Mouse (Mus musculus) retina, postnatal 1 day (tissue): ENCODE measurements at regions not wholly inside any gene's neighbourhood (a gene's known extent, or its start where the extent isn't known, plus 50 kb on each side); places are given as distances from the start of the nearest gene placed in this dataset.

ENCODE experiments used
- DNase-seq: peaks from one replicate; pipeline ENCODE4 v3.0.0-alpha.2; 2012

DNA sequence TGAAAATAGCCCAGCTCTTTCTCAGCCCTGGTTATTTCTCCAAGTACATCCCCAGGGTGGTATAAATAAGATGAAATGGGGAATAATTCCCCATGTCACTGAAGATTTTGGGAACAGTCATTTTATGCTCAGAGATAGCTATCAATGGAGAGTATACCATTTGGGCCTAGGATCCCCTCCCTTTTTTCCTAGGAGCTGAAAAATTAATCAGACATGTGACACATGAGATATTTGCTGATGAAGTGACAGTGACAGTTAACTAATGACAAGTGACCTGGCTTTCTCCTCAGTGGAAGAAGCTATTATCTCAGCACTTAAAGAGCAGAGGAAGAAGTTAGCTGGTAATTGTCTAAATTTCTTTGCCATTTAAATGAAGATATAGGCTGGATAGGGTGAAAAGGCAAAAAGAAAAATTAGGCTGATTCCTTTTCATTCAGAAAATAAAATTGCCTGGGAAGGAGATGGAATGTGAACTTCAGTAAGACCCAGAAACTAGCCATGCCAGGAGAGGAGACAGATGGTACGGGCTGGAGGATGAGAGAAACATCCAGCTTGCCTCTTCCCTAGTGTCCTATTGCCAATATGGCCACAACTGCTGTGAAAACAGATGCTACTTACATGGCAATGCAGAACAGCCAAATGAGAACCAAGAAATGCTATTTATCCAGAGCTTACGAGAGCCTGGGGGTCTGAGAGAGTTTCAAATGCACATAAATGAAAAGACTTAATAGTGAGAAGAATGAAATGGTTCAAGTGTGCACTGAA is 376.1 kb upstream of the Gm11114 start:
- DNase-seq: no peak

DNA sequence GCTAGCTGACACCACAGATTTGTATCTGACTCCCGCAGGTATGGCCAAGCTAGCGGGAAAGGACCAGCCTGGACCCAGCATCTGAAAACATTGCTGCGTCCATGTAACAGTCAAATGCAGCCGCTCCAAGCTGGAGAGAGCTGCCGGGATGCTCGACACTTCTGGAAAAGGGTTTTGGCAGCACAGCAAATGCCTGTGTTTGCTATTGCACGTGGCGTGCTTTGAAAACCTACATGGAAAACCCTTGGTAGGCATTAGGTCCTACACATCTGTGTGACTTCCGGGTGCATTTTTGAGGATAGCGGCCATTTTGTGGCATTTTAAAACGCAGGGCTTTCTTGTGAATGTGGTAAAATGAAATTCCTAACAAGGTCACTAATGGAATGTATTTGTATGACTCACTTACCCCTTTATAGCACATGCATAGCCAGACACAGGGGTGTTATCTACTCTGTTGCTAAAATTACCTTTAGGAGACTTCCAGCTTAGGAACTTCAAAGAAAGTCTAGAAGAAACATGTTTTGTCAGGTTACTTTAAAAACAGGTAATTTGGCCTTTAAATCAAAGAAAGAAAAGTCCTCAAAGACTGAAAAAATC is 345.9 kb upstream of the Gm11114 start:
- DNase-seq: no peak

DNA sequence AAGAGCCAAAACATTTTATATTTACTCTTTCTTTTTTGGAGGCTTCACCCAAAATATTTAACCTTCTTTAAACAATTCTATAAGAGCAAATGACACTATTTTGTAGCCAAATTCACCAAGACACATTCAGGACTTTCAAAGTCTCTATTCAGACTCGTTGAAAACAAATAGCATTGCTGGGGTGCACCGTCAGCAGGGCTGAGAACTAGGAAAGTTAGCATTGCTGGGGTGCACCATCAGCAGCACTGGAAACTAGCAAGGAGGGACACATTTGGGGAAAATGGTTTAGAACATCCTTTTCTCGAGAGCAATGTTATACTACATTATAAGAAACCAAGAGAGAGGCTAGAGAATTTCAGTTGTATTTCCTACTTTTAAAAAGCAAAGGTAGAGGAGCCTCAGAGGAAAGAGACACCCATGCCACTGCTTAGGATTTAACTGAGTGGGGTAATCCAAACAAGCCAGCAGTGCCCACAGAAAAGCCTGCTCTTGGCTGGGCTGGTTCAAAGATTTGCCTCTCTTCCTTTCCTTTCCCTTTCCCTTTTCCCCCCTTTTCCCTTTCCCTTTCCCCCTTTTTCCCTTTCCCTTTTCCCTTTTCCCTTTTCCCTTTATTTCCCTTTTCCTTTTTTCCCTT is 342.5 kb upstream of the Gm11114 start:
- DNase-seq: no peak

DNA sequence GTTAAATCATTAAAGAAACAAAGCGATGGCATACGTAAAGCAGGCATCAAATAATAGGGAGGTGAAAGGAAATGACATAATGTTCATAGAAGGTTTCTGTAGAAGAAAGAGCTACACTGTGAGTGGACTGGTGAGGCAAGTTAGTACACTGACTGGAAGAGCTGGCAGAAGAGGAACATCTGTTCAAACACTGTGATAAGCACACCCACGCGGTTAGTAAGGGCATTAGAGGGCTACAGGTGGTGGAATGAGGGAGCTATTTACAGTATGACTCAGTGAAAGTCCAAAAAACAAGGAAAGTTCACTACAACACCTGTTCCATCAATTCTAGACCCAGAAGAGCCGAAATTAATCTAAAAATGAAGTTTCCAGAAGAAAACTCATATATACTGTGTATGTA is 335.1 kb upstream of the Gm11114 start:
- DNase-seq: no peak

DNA sequence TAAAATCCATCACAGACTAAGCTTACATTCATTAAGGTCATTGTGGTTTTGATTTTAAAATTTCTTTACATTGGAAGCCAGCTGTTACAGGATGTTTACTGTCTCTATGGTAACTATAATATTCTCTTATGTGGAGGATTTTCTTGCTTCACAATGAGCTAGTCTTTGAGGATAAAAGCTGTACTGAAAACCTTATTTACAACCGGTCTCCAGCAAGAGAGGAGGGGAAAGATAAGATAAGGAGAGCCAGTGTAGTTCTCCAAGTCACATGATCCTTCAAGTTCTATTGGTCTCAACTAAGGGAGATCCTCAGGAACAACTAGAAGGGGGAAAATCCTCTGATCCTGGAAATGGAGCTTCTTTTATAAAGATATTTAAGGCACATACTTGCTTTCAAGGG is 309.2 kb upstream of the Gm11114 start:
- no peak for DNase-seq

DNA sequence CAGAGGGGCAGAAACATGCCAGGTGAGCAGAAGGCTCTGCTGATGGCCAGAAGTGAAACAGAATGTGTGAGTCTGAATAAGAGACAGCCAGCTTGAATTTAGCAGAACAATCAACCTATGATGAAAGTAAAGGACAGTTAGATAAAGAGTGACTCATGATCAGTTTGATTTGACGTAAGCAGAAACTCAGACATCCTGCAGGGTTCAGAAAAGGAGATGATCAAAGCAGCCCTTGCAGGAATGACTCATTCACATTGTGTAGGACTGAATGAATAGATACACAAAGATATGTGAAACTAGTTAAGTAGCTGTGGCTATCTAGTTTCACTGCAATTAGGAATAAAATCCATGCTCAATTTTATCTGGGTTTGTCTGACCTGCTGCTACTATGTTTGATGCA is 301.2 kb upstream of the Gm11114 start:
- DNase-seq: no peak

DNA sequence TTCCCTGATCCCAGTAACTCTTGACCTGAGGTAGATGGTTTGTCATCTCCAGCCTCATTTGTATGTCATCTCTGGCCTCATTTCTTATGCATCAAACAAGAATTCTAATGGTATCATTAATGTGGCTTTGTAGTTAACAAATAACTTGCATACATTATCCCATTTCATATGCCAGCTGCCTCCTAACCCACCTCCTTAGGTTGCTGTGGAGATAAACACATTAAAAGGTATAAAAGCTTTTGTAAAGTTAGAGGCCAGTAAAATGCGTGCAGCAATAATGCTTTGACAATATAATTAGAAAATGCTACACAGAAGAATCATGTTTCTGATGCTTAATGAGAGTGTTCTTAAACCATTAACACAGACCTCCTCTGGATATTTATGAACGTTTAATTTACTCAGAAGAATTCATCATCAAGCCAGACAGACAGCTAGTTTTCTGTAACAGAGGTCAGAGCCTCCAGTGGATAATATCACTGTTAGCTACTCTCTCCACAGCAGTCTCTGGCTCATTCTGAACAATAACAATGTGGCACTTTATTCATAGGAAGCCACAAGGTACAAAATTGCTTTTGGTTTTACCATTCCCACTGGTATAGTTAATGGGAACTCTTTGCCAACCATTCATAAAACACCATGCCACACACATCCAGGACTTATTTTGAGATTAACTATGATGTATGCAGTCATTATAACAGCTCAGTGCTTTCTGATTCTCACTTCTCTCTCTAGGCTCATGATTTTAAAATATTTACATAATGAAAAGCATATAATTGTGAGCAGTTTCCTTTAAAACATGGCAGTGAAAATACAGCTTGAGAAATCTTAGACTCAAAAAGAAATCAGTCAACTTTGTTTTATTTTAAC is 264.2 kb upstream of the Gm11114 start:
- peak; percentile 22 for DNase-seq

DNA sequence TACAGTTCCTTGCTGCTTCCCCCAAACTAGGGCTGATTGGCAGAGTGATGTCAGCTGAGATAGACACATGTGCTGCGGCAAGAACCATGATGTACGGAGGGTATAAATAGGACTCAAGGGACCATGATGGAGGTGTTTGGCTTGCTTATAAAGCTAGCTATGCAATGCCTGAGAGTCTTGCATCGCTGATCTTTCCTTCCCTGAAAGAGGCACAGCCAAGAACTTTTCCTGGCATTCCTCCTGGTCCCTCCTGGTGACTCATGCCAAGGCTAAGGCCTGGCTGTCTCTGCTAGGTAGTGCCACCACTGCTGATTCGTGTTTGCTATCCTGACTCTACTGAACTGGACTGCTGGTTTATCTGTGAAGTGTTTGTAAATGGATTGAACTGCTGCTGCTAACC is 260.0 kb upstream of the Gm11114 start:
- DNase-seq: no peak

DNA sequence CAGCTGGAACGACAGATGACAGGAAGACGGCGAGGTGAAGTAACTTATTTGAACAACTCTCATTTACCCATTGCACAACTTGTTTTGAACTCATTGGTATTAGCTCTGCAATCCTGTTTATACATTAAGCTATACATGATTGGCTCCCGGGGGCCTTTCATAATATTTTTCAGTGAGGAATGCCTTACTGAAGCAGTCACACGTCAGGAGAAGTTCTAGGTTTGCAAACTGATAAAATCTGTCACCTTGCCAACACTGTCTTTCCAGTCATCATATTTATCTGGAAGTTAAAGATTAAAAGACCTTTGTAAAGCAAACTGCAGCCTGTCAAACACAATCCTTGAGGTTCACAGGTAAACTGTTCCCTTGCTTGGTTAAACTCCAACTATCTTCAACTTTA is 232.6 kb upstream of the Gm11114 start:
- no peak for DNase-seq

DNA sequence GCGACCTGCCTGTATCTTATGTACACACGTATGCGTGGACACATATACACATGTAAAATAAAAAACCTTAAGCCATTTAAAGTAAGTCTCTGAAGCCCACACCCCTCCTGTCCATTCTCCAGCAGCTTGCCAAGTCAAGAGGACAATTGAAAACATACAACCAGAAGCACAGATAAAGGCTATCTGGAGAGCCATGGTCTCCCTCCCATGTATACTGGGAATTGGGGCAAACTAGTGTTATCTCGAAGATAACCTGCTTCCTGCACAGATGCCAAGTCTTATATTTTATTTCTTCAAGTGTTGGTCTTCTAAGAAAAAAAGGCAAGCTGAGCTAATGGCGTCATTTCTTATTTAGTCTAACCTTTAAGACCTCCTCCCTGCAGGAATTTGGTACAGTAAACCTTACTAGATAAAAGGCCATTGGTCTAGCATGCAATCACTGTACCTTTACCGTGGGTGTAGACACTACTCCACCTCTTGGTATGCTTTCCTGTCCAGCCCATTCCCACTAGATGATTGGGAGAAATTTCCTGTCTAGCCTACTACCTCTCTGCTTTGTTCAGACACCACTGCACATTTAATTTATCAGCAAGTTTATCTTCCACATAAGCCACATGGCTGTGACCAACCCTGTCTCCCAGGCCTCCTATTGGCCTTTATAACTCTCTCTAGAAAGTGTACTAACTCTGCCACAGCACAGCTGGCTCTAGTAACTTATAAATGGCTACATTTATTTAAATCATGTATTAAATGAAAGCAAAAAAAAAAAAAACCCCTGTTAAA is 223.8 kb upstream of the Gm11114 start:
- DNase-seq: no peak

DNA sequence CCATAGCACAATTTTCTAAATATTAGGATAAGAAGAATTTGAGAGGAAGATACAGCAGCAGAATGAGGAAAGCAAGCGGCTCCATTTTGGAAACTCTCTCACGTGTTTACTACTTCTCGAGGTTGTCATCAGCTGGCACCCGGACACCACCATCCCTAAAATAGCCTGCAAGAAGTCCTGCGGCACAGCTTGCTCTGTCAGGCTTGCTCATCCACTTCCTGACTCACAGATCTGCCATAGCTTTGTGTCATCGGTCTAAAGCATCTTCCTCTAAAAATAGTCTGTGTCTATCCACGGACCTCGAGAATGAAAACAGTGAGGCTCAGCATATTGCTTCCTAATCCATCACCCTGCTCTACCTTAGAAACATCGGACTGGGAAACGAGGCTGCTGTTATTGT is 222.3 kb upstream of the Gm11114 start:
- no peak for DNase-seq

DNA sequence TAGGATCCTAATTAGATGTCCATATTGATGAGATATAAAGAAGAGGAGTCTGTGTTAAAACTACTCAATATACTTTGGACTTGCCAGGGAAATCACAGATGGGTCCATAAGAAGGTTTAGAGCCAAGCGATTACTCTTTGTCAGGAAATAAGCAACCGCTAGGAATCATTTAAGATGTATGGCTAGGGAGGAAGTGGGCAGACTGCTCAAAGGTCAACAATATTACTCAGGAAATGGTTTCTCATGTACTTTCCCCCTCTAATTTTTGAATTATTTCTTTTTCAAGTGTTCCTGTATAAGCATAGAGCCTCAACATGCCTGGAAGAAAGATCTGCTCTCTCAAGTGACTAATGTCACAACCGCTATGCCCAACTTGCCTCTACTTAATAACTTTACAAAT is 217.3 kb upstream of the Gm11114 start:
- no peak for DNase-seq

DNA sequence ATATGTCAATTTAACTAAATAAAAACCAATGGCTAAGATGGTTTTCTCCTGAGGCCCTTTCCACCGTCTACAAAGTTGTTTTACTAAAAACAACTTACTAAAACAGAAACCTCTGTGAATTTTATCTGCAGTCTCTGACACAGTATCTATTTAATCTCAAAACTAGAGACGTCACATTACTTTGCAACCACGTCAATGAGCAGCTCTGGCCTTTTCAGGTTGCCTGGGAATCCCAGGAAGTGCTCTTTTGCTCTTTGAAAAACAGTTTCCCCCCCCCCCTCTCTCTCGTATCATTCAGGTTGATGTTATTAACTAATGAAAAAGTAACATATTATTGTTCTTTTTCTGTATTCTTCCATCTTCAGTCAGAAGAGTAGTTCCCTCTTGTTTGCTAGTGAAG is 216.1 kb upstream of the Gm11114 start:
- DNase-seq: no peak

DNA sequence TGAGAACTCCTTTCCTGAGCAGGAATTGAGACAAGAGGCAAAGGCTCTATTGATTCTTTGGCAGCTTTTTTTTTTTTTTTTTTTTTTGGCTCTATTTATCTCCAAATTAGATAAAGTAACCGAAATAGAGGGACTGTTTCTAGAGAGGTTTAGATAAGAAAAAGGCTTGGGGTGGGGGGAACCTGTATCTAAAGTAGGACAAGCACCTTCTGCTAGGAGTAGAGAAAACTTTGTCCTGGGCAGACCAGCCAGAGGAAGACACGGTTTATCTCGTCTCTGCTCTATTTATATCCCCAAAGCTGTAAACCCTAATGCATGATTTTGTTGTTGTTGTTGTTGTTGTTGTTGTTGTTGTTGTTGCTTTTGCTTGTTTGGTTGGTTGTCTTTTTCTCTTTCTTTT is 199.6 kb upstream of the Gm11114 start:
- no peak for DNase-seq

DNA sequence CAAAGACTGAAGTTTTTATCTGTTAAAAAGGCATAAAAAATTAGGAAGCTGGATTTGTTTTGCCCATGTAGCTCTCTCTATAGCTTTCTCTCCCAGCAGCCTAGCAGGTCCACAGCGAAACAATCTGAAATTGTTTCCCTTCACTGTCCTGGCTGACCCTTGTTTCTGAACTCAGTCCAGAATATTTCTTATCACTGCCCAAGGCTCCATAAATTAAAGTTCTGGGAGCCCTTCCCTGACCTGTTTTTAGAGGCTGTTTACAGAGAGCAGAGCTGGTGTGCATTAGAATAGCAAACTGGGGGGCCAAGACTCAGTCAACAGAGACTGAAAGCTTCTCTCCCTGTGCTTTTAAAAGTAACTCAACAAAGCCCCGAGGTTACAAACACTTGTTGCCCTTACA is 198.3 kb upstream of the Gm11114 start:
- no peak for DNase-seq

DNA sequence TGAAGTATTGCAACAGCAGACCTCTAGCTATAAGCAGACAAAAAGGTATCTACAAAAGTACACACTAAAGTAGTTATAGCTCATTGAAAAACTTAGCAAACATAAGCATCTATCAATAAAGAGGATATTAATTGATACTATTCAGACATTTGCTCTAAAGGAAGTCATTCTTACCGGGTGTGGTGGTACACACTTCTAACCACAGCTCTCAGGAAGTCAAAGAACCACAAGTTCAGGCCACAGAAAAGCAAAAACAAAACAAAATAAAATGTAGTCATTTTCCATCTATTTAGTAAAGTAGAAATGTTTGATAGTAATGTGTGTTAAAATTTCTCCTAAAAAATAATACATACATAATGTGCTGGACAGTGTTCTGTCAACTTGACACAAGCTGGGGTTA is 192.5 kb upstream of the Gm11114 start:
- no peak for DNase-seq

DNA sequence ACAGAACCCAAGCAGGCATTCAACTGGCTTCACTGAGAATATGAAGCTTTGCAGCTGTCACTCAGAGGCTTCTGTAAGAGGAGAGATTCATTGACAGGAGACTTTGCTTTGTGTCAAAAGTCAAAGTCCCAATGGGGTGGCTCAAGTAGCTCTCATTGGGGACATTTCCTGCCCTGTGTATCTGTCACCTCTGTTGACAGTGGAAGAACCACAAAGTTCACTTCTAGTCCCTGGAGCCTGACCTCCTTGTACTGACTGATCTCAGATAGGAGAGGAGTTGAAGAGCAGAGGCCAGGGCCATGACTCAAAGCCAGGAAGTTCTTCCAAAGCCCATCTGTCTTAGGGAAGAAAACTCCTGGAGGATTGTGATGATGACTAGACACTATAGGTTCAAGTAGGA is 191.5 kb upstream of the Gm11114 start:
- DNase-seq: no peak

DNA sequence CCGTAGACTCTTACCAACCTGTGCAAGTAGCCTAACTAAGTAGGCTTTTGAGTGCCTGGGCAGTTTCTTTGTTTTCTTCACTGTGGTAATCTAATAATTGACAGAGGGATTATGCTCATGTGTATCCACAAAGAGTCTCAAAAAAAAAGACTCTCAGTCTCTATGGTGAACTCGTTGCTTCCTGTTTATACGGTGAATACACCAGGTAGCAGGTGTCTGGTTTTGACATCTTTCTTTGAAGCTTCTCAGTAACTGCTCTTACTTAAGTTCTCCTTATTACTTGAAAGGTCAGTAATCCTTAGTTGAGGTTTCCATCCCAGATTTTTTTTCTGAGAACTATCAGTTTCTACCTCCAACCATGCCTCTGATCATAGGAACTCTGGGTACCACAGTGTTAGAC is 188.9 kb upstream of the Gm11114 start:
- DNase-seq: no peak

DNA sequence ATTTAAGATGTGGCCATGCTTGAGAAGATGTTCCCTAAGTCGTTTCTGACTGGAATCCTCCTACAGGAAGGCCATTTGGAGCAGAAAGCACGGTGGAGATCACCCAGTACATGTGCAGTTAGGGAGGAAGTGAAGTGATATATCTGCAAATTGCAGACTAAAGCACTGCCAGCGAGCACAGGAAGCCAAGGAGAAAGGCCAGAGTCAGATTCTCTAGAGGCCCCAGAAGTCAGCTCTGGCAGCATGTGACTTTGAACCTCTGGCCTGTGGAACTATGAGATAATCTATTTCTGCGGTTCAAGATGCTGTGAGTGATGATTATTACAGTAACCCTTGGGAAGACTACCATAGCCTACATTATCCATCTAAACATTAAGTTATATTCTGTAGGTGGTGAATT is 186.8 kb upstream of the Gm11114 start:
- no peak for DNase-seq

DNA sequence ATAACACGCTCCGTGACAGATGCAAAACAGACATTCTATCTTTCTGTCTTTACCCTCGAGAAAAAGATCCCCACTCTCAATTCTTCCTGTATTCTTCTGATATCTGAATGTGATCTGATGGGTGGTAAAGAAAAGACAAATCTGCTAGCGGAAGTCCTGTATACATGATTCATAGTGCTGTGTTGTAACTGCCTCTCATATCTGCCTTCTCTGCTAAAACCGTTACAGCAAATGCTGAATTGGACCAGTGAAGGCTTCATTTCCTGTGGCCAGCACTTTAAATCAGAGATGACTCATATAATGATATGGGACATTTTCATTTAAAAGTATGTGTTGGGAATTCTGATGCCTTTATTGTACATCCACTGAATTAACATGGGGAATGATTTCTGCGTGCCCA is 186.0 kb upstream of the Gm11114 start:
- no peak for DNase-seq

DNA sequence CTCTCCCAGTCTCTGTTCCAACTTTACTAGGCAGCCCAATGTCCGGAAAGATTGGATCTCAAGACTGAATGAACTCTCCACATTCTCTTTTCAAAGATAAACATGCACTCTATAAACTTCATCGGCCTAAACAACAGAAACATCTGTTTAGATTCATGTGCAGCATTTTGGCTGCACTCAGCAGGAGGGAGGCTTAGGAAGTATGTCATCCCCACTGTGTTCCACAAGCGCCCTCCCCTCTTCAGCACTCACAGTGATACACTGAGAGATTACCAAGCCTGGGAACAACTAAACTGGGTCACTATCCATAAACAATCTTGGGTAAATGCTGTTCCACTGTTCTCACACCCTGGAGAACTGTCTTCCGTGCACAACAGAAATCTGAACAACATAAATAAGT is 185.5 kb upstream of the Gm11114 start:
- peak; percentile 42 for DNase-seq

DNA sequence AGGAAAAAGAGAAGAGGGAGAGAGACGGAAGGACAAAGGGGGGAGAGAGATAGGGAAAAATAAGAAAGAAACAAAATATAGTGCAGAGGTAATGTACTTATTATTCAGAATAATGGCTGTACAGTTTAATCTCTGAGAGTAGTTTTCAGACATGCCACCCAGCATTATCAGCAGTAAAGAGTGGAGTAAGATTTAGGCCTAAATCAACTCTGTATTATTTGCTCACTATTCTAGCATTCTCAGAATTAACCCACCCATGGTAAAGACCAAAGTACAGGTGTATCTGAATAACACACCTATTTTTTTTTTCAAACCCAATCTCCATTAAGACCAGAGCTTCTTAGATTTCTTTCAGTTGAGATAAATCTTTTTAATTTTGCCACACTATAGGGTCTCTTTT is 177.7 kb upstream of the Gm11114 start:
- DNase-seq: no peak
